Mouse (Mus musculus) forebrain, embryonic 16.5 days (tissue): ENCODE measurements around the gene 2900011O08Rik. TPM values are rescaled to one million over a fixed set of nuclear protein-coding genes. Genes with fewer than 3 reads are reported as not detected.

Experiments
- ATAC-seq: fragments of 200-750 bp; cut with Nextera tagmentation; 2 replicates; pipeline ENCODE4 v1.8.0; 2017; ENCODE audit warnings: mild to moderate bottlenecking, moderate library complexity
- H3K27ac ChIP-seq: fragments of 300-500 bp; sonication (generic); 2 replicates; pipeline ENCODE4 v1.5.1; 2014; ENCODE audit warnings: low read length, control low read depth
- H3K27me3 ChIP-seq: fragments of 300-500 bp; sonication (generic); replicated peaks from 2 replicates; pipeline ENCODE4 v1.6.1; 2014; ENCODE audit warnings: low read length; ENCODE audit not compliant: control insufficient read depth, insufficient read depth
- H3K36me3 ChIP-seq: fragments of 300-500 bp; sonication (generic); 2 replicates; pipeline ENCODE4 v1.6.1; 2014; ENCODE audit not compliant: control insufficient read depth, insufficient read depth
- H3K4me1 ChIP-seq: fragments of 300-500 bp; sonication (generic); replicated peaks from 2 replicates; pipeline ENCODE4 v1.6.1; 2014; ENCODE audit warnings: low read length; ENCODE audit not compliant: control insufficient read depth, insufficient read depth
- H3K4me2 ChIP-seq: fragments of 300-500 bp; sonication (generic); 2 replicates; pipeline ENCODE4 v1.6.1; 2014; ENCODE audit warnings: mild to moderate bottlenecking, low read length, control low read depth
- H3K4me3 ChIP-seq: fragments of 300-500 bp; sonication (generic); replicated peaks from 2 replicates; pipeline ENCODE4 v1.5.1; 2014; ENCODE audit warnings: mild to moderate bottlenecking, low read length, control low read depth
- H3K9ac ChIP-seq: fragments of 300-500 bp; sonication (generic); replicated peaks from 2 replicates; pipeline ENCODE4 v1.6.1; 2014; ENCODE audit warnings: low read depth, low read length, control low read depth
- H3K9me3 ChIP-seq: fragments of 300-500 bp; sonication (generic); 2 replicates; pipeline ENCODE4 v1.6.1; 2016; ENCODE audit warnings: low read length; ENCODE audit not compliant: control insufficient read depth
- WGBS: fragments of 180-500 bp; shearing (Covaris S2); extraction: QIAGEN DNeasy Blood & Tissue Kit; methylation state at CpG from one replicate; pipeline ENCODE4 v1.1.7; 2014; 5-methylcytosine and 5-hydroxymethylcytosine counted together
- polyA plus RNA-seq: library from polyadenylated mRNA; unstranded; fragments of >200 nt; fragmentation: Nextera tagmentation; extraction: Ambion mirVana; gene quantifications from 2 replicates; pipeline ENCODE4 v1.2.1, GENCODE M21; 2015

The 2900011O08Rik gene
- polyA plus RNA-seq, 1 experiment from 2014 or later = 163 TPM

- no peaks in the 10 kb centered on the region for H3K9me3 ChIP-seq
- no peak overlapping the region for H3K4me2 ChIP-seq
- WGBS = 95% methylated on average over 3 of the region's 3 CpGs
- no peak overlapping the region for H3K9ac ChIP-seq
- H3K36me3 ChIP-seq = peaks cover 41% of the 10 kb centered on the region
- H3K27ac ChIP-seq = no peak overlapping the region
- no peak overlapping the region for H3K4me3 ChIP-seq
- H3K4me1 ChIP-seq = no peaks in the 10 kb centered on the region
- no peak for ATAC-seq
- H3K27me3 ChIP-seq = no peaks in the 10 kb centered on the region
Measured at GRCm38 (mm10) chr16:14112742-14113141, 126.3 kb downstream of the 2900011O08Rik start.

- Histone ChIP-seq H3K9ac (no peak overlapping the region), H3K36me3 (peaks cover 31% of the 10 kb centered on the region), H3K4me2 (no peak overlapping the region), H3K4me1 (no peaks in the 10 kb centered on the region), H3K27me3 (no peaks in the 10 kb centered on the region), H3K27ac (no peak overlapping the region), H3K9me3 (no peaks in the 10 kb centered on the region), H3K4me3 (no peak overlapping the region)
- ATAC-seq = no peak
- 68% methylated on average over 2 of the region's 2 CpGs for WGBS
Measured at GRCm38 (mm10) chr16:14117299-14117698, 130.9 kb downstream of the 2900011O08Rik start.

- no peak for ATAC-seq
- 92% methylated on average over 5 of the region's 5 CpGs for WGBS
Measured at GRCm38 (mm10) chr16:14120941-14121340, 134.5 kb downstream of the 2900011O08Rik start.

GRCm38 (mm10) chr16:14121563-14121962 is 135.2 kb downstream of the 2900011O08Rik start:
- Histone ChIP-seq H3K27me3 (no peaks in the 10 kb centered on the region), H3K9me3 (no peaks in the 10 kb centered on the region), H3K27ac (no peak overlapping the region), H3K4me1 (no peaks in the 10 kb centered on the region), H3K4me3 (no peak overlapping the region), H3K4me2 (no peak overlapping the region), H3K36me3 (peaks cover 38% of the 10 kb centered on the region), H3K9ac (no peak overlapping the region)
- 97% methylated on average over 7 of the region's 7 CpGs for WGBS
- ATAC-seq = no peak

More at GRCm38 (mm10) chr16:14120941-14121340, 134.5 kb downstream of the 2900011O08Rik start:
- H3K4me2 ChIP-seq = no peak overlapping the region
- no peaks in the 10 kb centered on the region for H3K4me1 ChIP-seq
- H3K27me3 ChIP-seq = no peaks in the 10 kb centered on the region
- peaks cover 34% of the 10 kb centered on the region for H3K36me3 ChIP-seq
- no peaks in the 10 kb centered on the region for H3K9me3 ChIP-seq
- no peak overlapping the region for H3K27ac ChIP-seq
- H3K9ac ChIP-seq = no peak overlapping the region
- H3K4me3 ChIP-seq = no peak overlapping the region

GRCm38 (mm10) chr16:14122586-14122985 is 136.2 kb downstream of the 2900011O08Rik start:
- ATAC-seq = no peak
- no peak overlapping the region for H3K4me3 ChIP-seq
- H3K4me1 ChIP-seq = no peaks in the 10 kb centered on the region
- no peak overlapping the region for H3K27ac ChIP-seq
- no peaks in the 10 kb centered on the region for H3K9me3 ChIP-seq
- H3K9ac ChIP-seq = no peak overlapping the region
- peaks cover 36% of the 10 kb centered on the region for H3K36me3 ChIP-seq
- H3K27me3 ChIP-seq = no peaks in the 10 kb centered on the region
- no peak overlapping the region for H3K4me2 ChIP-seq

GRCm38 (mm10) chr16:14123901-14124300 is 137.5 kb downstream of the 2900011O08Rik start:
- H3K36me3 ChIP-seq = peaks cover 42% of the 10 kb centered on the region
- H3K4me3 ChIP-seq = no peak overlapping the region
- no peaks in the 10 kb centered on the region for H3K9me3 ChIP-seq
- 87% methylated on average over 2 of the region's 2 CpGs for WGBS
- no peak for ATAC-seq
- no peak overlapping the region for H3K9ac ChIP-seq
- no peaks in the 10 kb centered on the region for H3K4me1 ChIP-seq
- no peaks in the 10 kb centered on the region for H3K27me3 ChIP-seq
- no peak overlapping the region for H3K4me2 ChIP-seq
- no peak overlapping the region for H3K27ac ChIP-seq

- WGBS = 95% methylated on average over 7 of the region's 7 CpGs
Measured at GRCm38 (mm10) chr16:14124709-14125108, 138.3 kb downstream of the 2900011O08Rik start.

GRCm38 (mm10) chr16:14125253-14125652 is 138.8 kb downstream of the 2900011O08Rik start:
- peaks cover 54% of the 10 kb centered on the region for H3K36me3 ChIP-seq
- H3K4me1 ChIP-seq = no peaks in the 10 kb centered on the region
- H3K4me2 ChIP-seq = no peak overlapping the region
- H3K27me3 ChIP-seq = no peaks in the 10 kb centered on the region
- no peak overlapping the region for H3K9ac ChIP-seq
- ATAC-seq = no peak
- H3K27ac ChIP-seq = no peak overlapping the region
- no peaks in the 10 kb centered on the region for H3K9me3 ChIP-seq
- 90% methylated on average over 1 of the region's 1 CpGs for WGBS
- H3K4me3 ChIP-seq = no peak overlapping the region

More at GRCm38 (mm10) chr16:14124709-14125108, 138.3 kb downstream of the 2900011O08Rik start:
- H3K9me3 ChIP-seq = no peaks in the 10 kb centered on the region
- no peak overlapping the region for H3K9ac ChIP-seq
- H3K4me1 ChIP-seq = no peaks in the 10 kb centered on the region
- no peak overlapping the region for H3K4me3 ChIP-seq
- no peaks in the 10 kb centered on the region for H3K27me3 ChIP-seq
- peaks cover 50% of the 10 kb centered on the region for H3K36me3 ChIP-seq
- ATAC-seq = no peak
- no peak overlapping the region for H3K4me2 ChIP-seq
- H3K27ac ChIP-seq = no peak overlapping the region

- no peak overlapping the region for H3K4me3 ChIP-seq
- no peak for ATAC-seq
- peaks cover 58% of the 10 kb centered on the region for H3K36me3 ChIP-seq
- no peak overlapping the region for H3K4me2 ChIP-seq
- no peak overlapping the region for H3K27ac ChIP-seq
- no peaks in the 10 kb centered on the region for H3K4me1 ChIP-seq
- no peak overlapping the region for H3K9ac ChIP-seq
- no peaks in the 10 kb centered on the region for H3K27me3 ChIP-seq
- H3K9me3 ChIP-seq = no peaks in the 10 kb centered on the region
Measured at GRCm38 (mm10) chr16:14128977-14129376, 142.6 kb downstream of the 2900011O08Rik start.

GRCm38 (mm10) chr16:14130796-14131195 is 144.4 kb downstream of the 2900011O08Rik start:
- Histone ChIP-seq H3K4me2 (no peak overlapping the region), H3K27ac (no peak overlapping the region), H3K9ac (no peak overlapping the region), H3K36me3 (peaks cover 50% of the 10 kb centered on the region), H3K4me1 (no peaks in the 10 kb centered on the region), H3K27me3 (no peaks in the 10 kb centered on the region), H3K9me3 (no peaks in the 10 kb centered on the region), H3K4me3 (no peak overlapping the region)
- no peak for ATAC-seq
- WGBS = 96% methylated on average over 7 of the region's 7 CpGs
